Mouse (Mus musculus) central nervous system, embryonic 14 days (tissue): Measurements from ENCODE around the gene Trim5. TPM values are rescaled to one million over a fixed set of nuclear protein-coding genes. Genes with fewer than 3 reads are reported as not detected.

Source experiments
- polyA plus RNA-seq: library from polyadenylated mRNA; depleted of rRNA; stranded (reverse); fragments of >200 nt; gene quantifications from 2 replicates; pipeline ENCODE4 v1.2.3, GENCODE M21; 2012; rRNA removed

Trim5 gene
- 0.17 and 0.24 TPM in 2 replicates for polyA plus RNA-seq

GRCm38 (mm10) chr7:104287576-104288443 lies at the start of gene Trim5:
Gene Trim5, minus strand, starts transcription at chr7:104288094.

GRCm38 (mm10) chr7:104329171-104329570 lies 41.3 kb upstream of the Trim5 start, which contains the start of gene Trim34b:
Gene Trim34b, plus strand, starts transcription at chr7:104329471.

GRCm38 (mm10) chr7:104315369-104316080 lies 27.6 kb upstream of the Trim5 start, which contains the start of gene Trim12a:
Gene Trim12a, minus strand, starts transcription at chr7:104315466.

GRCm38 (mm10) chr7:104244287-104245181 lies 43.4 kb downstream of the Trim5 start, which contains the start of gene Trim34a:
Gene Trim34a, plus strand, starts transcription at chr7:104244457.

GRCm38 (mm10) chr7:104218701-104219569 lies 69.0 kb downstream of the Trim5 start, which contains the start of gene Trim6:
Gene Trim6, plus strand, starts transcription at chr7:104218793.

Other genes starting within 250 kb of the Trim5 start
- not detected in 2 replicates for gene Olfr642, start 235.4 kb downstream of the Trim5 start, polyA plus RNA-seq
- not detected in 2 replicates for gene 4930516K23Rik, start 226.6 kb downstream of the Trim5 start, polyA plus RNA-seq
- not detected in 2 replicates for gene Olfr644, start 216.2 kb downstream of the Trim5 start, polyA plus RNA-seq
- gene Olfr645, start 202.6 kb downstream of the Trim5 start, polyA plus RNA-seq = not detected in 2 replicates
- gene Olfr646, start 183.2 kb downstream of the Trim5 start, polyA plus RNA-seq = not detected in 2 replicates
- not detected in 2 replicates for gene Ubqln5, start 158.3 kb downstream of the Trim5 start, polyA plus RNA-seq
- gene Olfr643, start 150.7 kb downstream of the Trim5 start, polyA plus RNA-seq = not detected in 2 replicates
- not detected in 2 replicates for gene Ubqln3, start 144.8 kb downstream of the Trim5 start, polyA plus RNA-seq
- gene Ubqlnl, start 137.5 kb downstream of the Trim5 start, polyA plus RNA-seq = not detected in 2 replicates
- 0.15 TPM in 1 of 2 replicates, not detected in the other for gene Olfm5, start 123.3 kb downstream of the Trim5 start, polyA plus RNA-seq
- gene Olfr648, start 104.7 kb downstream of the Trim5 start, polyA plus RNA-seq = 0.10 TPM in 2 replicates
- gene Olfr649, start 92.1 kb downstream of the Trim5 start, polyA plus RNA-seq = not detected in 2 replicates
- gene Trim6, start 69.3 kb downstream of the Trim5 start, polyA plus RNA-seq = 0.45 and 0.96 TPM in 2 replicates
- gene Trim34a, start 43.6 kb downstream of the Trim5 start, polyA plus RNA-seq = 2.0 and 2.7 TPM in 2 replicates
- 3.3 and 5.3 TPM in 2 replicates for gene Trim12a, start 27.4 kb upstream of the Trim5 start, polyA plus RNA-seq
- 0.02 TPM in 1 of 2 replicates, not detected in the other for gene Trim34b, start 41.4 kb upstream of the Trim5 start, polyA plus RNA-seq
- gene Trim12c, start 65.3 kb upstream of the Trim5 start, polyA plus RNA-seq = 2.0 and 2.6 TPM in 2 replicates
- gene Trim30b, start 81.8 kb upstream of the Trim5 start, polyA plus RNA-seq = 0.10 and 0.14 TPM in 2 replicates
- 0.10 and 0.18 TPM in 2 replicates for gene Trim30c, start 112.7 kb upstream of the Trim5 start, polyA plus RNA-seq
- 1.7 and 1.9 TPM in 2 replicates for gene Trim30a, start 177.1 kb upstream of the Trim5 start, polyA plus RNA-seq
- 0.69 and 0.84 TPM in 2 replicates for gene Trim30d, start 219.8 kb upstream of the Trim5 start, polyA plus RNA-seq